Mouse (Mus musculus) MEL (cell line): ENCODE data around the gene Tmem199. TPM values are rescaled to one million over a fixed set of nuclear protein-coding genes. Genes with fewer than 3 reads are reported as not detected.

Experiments used
- DNase-seq: peaks from one replicate; pipeline ENCODE4 v3.0.0; 2011; ENCODE audit warnings: low read depth, low spot score
- H3K27ac ChIP-seq: 2 replicates; pipeline ENCODE4 v1.5.1; 2012; ENCODE audit warnings: low read depth, mild to moderate bottlenecking, control low read depth, low read length, moderate library complexity; ENCODE audit not compliant: control insufficient read depth
- H3K27me3 ChIP-seq, 2 experiments: fragments of 150-350 bp in 1 of 2; sonication (generic) in 1 of 2; 2 replicates each; pipeline ENCODE4 v1.6.1; 2012; ENCODE audit warnings: low read length in 2 of 2, mild to moderate bottlenecking in 2 of 2, improper control_type of control experiment in 1 of 2, moderate library complexity in 1 of 2; ENCODE audit not compliant: insufficient read depth in 2 of 2, control insufficient read depth in 1 of 2
- H3K36me3 ChIP-seq, 2 experiments: 2 replicates each; pipeline ENCODE4 v1.6.1; 2012 to 2014; ENCODE audit warnings: low read length in 2 of 2, improper control_type of control experiment in 1 of 2, inconsistent platforms in 1 of 2, mild to moderate bottlenecking in 1 of 2; ENCODE audit not compliant: insufficient read depth in 2 of 2, control insufficient read depth in 1 of 2
- H3K4me1 ChIP-seq, 2 experiments: fragments of 150-350 bp in 1 of 2; sonication (generic) in 1 of 2; 2 replicates each; pipeline ENCODE4 v1.6.1; 2012; ENCODE audit warnings: low read length in 2 of 2, improper control_type of control experiment in 1 of 2, mild to moderate bottlenecking in 1 of 2; ENCODE audit not compliant: insufficient read depth in 2 of 2, control insufficient read depth in 1 of 2
- H3K4me3 ChIP-seq, 2 experiments: fragments of 150-350 bp in 1 of 2; sonication (generic) in 1 of 2; 2 replicates each; pipeline ENCODE4 v1.5.1; 2012; ENCODE audit warnings: low read depth in 2 of 2, low read length in 2 of 2, mild to moderate bottlenecking in 2 of 2, moderate library complexity in 2 of 2, control low read depth in 1 of 2, improper control_type of control experiment in 1 of 2; ENCODE audit not compliant: control insufficient read depth in 1 of 2, insufficient read depth in 1 of 2
- H3K79me2 ChIP-seq: 2 replicates; pipeline ENCODE4 v1.6.1; 2012; ENCODE audit warnings: mild to moderate bottlenecking, low read length, moderate library complexity; ENCODE audit not compliant: control insufficient read depth, poor library complexity, insufficient read depth
- H3K9ac ChIP-seq: 2 replicates; pipeline ENCODE4 v1.6.1; 2012; ENCODE audit warnings: low read depth, mild to moderate bottlenecking, control low read depth, low read length, moderate library complexity; ENCODE audit not compliant: control insufficient read depth, poor library complexity, severe bottlenecking
- H3K9me3 ChIP-seq: fragments of 150-350 bp; sonication (generic); replicated peaks from 2 replicates; pipeline ENCODE4 v1.6.1; 2012; ENCODE audit warnings: mild to moderate bottlenecking, low read length, improper control_type of control experiment, moderate library complexity; ENCODE audit not compliant: insufficient read depth
- CHD1 ChIP-seq: IDR thresholded peaks from 2 replicates; pipeline ENCODE4 v1.6.1; 2012; ENCODE audit warnings: low read depth, mild to moderate bottlenecking, inconsistent platforms, low read length, improper control_type of control experiment
- CHD2 ChIP-seq: IDR thresholded peaks from 2 replicates; pipeline ENCODE4 v1.6.1; 2011; ENCODE audit warnings: low read length, improper control_type of control experiment
- CTCF ChIP-seq, 3 experiments: IDR thresholded peaks in 2 of 3; conservative IDR thresholded peaks in 1 of 3; 2 replicates each; pipeline ENCODE4 v1.5.1; 2011 to 2012; ENCODE audit warnings: low read length in 3 of 3, low read depth in 2 of 3, mild to moderate bottlenecking in 2 of 3, improper control_type of control experiment in 1 of 3, inconsistent platforms in 1 of 3, mixed read lengths in 1 of 3, moderate library complexity in 1 of 3; ENCODE audit not compliant: control insufficient read depth in 1 of 3, insufficient read depth in 1 of 3, poor library complexity in 1 of 3, severe bottlenecking in 1 of 3
- EP300 ChIP-seq, 2 experiments: IDR thresholded peaks; 2 replicates each; pipeline ENCODE4 v1.6.1; 2011; ENCODE audit warnings: improper control_type of control experiment in 2 of 2, low read length in 2 of 2, low read depth in 1 of 2, mild to moderate bottlenecking in 1 of 2
- ETS1 ChIP-seq: IDR thresholded peaks from 2 replicates; pipeline ENCODE4 v1.6.1; 2012; ENCODE audit warnings: low read depth, mild to moderate bottlenecking, inconsistent platforms, low read length, improper control_type of control experiment, moderate library complexity
- GABPA ChIP-seq: IDR thresholded peaks from 2 replicates; pipeline ENCODE4 v1.6.1; 2012; ENCODE audit warnings: low read depth, mild to moderate bottlenecking, inconsistent platforms, low read length, improper control_type of control experiment, moderate library complexity
- GATA1 ChIP-seq: IDR thresholded peaks from 2 replicates; pipeline ENCODE4 v1.6.1; 2011; ENCODE audit warnings: low read depth, low read length, improper control_type of control experiment
- JUND ChIP-seq: IDR thresholded peaks from 2 replicates; pipeline ENCODE4 v1.6.1; 2011; ENCODE audit warnings: low read depth, mild to moderate bottlenecking, improper control_type of control experiment, low read length
- NELFE ChIP-seq: IDR thresholded peaks from 2 replicates; pipeline ENCODE4 v1.6.1; 2011; ENCODE audit warnings: low read depth, low read length, improper control_type of control experiment
- NRF1 ChIP-seq: IDR thresholded peaks from 2 replicates; pipeline ENCODE4 v1.6.1; 2014; ENCODE audit warnings: low read depth, mild to moderate bottlenecking, inconsistent platforms, low read length, improper control_type of control experiment, moderate library complexity; ENCODE audit not compliant: poor library complexity, insufficient read depth, severe bottlenecking
- POLR2A ChIP-seq, 2 experiments: IDR thresholded peaks; 2 replicates each; pipeline ENCODE4 v1.6.1; 2011 to 2012; ENCODE audit warnings: low read length in 2 of 2, mild to moderate bottlenecking in 2 of 2, control low read depth in 1 of 2, improper control_type of control experiment in 1 of 2, low read depth in 1 of 2, moderate library complexity in 1 of 2; ENCODE audit not compliant: control insufficient read depth in 1 of 2, insufficient read depth in 1 of 2, poor library complexity in 1 of 2
- POLR2AphosphoS2 ChIP-seq: IDR thresholded peaks from 2 replicates; pipeline ENCODE4 v1.6.1; 2011; ENCODE audit warnings: low read length, improper control_type of control experiment
- RAD21 ChIP-seq: IDR thresholded peaks from 2 replicates; pipeline ENCODE4 v1.6.1; 2011; ENCODE audit warnings: mild to moderate bottlenecking, low read depth, low read length, improper control_type of control experiment
- USF2 ChIP-seq, 2 experiments: IDR thresholded peaks; 2 replicates each; pipeline ENCODE4 v1.6.1; 2011 to 2012; ENCODE audit warnings: improper control_type of control experiment in 2 of 2, low read length in 2 of 2, borderline replicate concordance in 1 of 2, inconsistent platforms in 1 of 2, low read depth in 1 of 2, mild to moderate bottlenecking in 1 of 2; ENCODE audit not compliant: insufficient read depth in 1 of 2
- ZKSCAN1 ChIP-seq: IDR thresholded peaks from 2 replicates; pipeline ENCODE4 v1.6.1; 2012; ENCODE audit warnings: low read depth, mild to moderate bottlenecking, inconsistent platforms, low read length, improper control_type of control experiment, moderate library complexity
- ZMIZ1 ChIP-seq: IDR thresholded peaks from 2 replicates; pipeline ENCODE4 v1.6.1; 2012; ENCODE audit warnings: low read depth, mild to moderate bottlenecking, inconsistent platforms, low read length, improper control_type of control experiment, moderate library complexity
- polyA plus RNA-seq, 2 experiments: library from polyadenylated mRNA; stranded (reverse) in 1 of 2; unstranded in 1 of 2; fragments of >175 nt in 1 of 2; fragments of >200 nt in 1 of 2; gene quantifications; 2 replicates each; pipeline versions ENCODE4 v1.2.1 to v1.2.4; 2012; ENCODE audit warnings: low replicate concordance in 2 of 2, low read depth in 1 of 2; ENCODE audit not compliant: insufficient read length in 2 of 2, insufficient read depth in 1 of 2, missing spikeins in 1 of 2
- total RNA-seq: library from RNA; depleted of rRNA; stranded (reverse); fragments of 300-350 nt; gene quantifications from 2 replicates; pipeline ENCODE4 v1.2.3, GENCODE M21; 2012

The Tmem199 gene
- total and polyA plus RNA-seq, 3 experiments = 36.5 to 57.1 TPM; not detected in 1

GRCm38 (mm10) chr11:78499543-78499942, 12.4 kb downstream of the Tmem199 start:
- Histone ChIP-seq H3K27me3 (no peaks in the 10 kb centered on the region; a peak in 3 of 4 replicates), H3K4me1 (peaks cover 0 to 26% of the 10 kb centered on the region in 2 experiments; a peak in 3 of 4 replicates), H3K9me3 (no peaks in the 10 kb centered on the region), H3K4me3 (no peak overlapping the region), H3K9ac (no peak overlapping the region), H3K36me3 (peaks cover 0 to 7% of the 10 kb centered on the region in 2 experiments; a peak in 1 of 4 replicates), H3K79me2 (no peaks in the 10 kb centered on the region), H3K27ac (no peak overlapping the region)
- TF ChIP-seq CTCF (IDR thresholded peaks at IDR 0.05 in 2 of 3, conservative IDR thresholded peaks at IDR 0.05 in 1 of 3; ENCODE audit: control insufficient read depth in 1 of 3, insufficient read depth in 1 of 3, low read depth in 2 of 3, low read length in 3 of 3, poor library complexity in 1 of 3, severe bottlenecking in 1 of 3) = no peak
- TF ChIP-seq GABPA = no peak
- no peak for TF ChIP-seq ETS1
- TF ChIP-seq NRF1 = no peak
- TF ChIP-seq RAD21 = no peak
- TF ChIP-seq CHD1 = no peak
- TF ChIP-seq USF2 (IDR thresholded peaks at IDR 0.05; ENCODE audit: borderline replicate concordance in 1 of 2, insufficient read depth in 1 of 2, low read depth in 1 of 2, low read length in 2 of 2) = no peak
- TF ChIP-seq ZMIZ1 = no peak
- TF ChIP-seq ZKSCAN1 = no peak
- no peak for DNase-seq

- TF ChIP-seq EP300 (IDR thresholded peaks at IDR 0.05; ENCODE audit: low read depth in 1 of 2, low read length in 2 of 2) = no peak
- 0 out of 4 replicates have a peak, but pooled peaks of 1 of the 2 experiments have one; percentile 27 for TF ChIP-seq POLR2A (IDR thresholded peaks at IDR 0.05; ENCODE audit: control insufficient read depth in 1 of 2, insufficient read depth in 1 of 2, low read depth in 1 of 2, low read length in 2 of 2, poor library complexity in 1 of 2)
- TF ChIP-seq POLR2AphosphoS2 = no peak
- TF ChIP-seq JUND = no peak
- no peak for TF ChIP-seq NELFE
- no peak for TF ChIP-seq GATA1
- TF ChIP-seq CHD2 = no peak
- TF ChIP-seq ZKSCAN1 = no peak
- DNase-seq = no peak
- H3K9me3 ChIP-seq = no peaks in the 10 kb centered on the region
- H3K27me3 ChIP-seq = peaks cover 0 to under 1% of the 10 kb centered on the region in 2 experiments; a peak in 3 of 4 replicates
- peak within 1 kb of the TSS; percentile 69 for H3K9ac ChIP-seq
- H3K4me1 ChIP-seq = peaks cover 0 to 26% of the 10 kb centered on the region in 2 experiments; a peak in 3 of 4 replicates
- no peaks in the 10 kb centered on the region for H3K79me2 ChIP-seq
- peak within 1 kb of the TSS; percentile 65 to 80 for H3K4me3 ChIP-seq
- H3K27ac ChIP-seq = peak within 1 kb of the TSS; percentile 43; the same call in 1 of the 2 replicates
- peaks cover 0 to 7% of the 10 kb centered on the region in 2 experiments; a peak in 1 of 4 replicates for H3K36me3 ChIP-seq
Observed at GRCm38 (mm10) chr11:78499004-78499403, 13.0 kb downstream of the Tmem199 start, which contains the start of gene Vtn. Vtn (plus strand) TSS chr11:78499091.
